Mouse (Mus musculus): ENCODE results near the gene Ilf2. TPM values are rescaled to one million over a fixed set of nuclear protein-coding genes. Genes with fewer than 3 reads are reported as not detected.

The Ilf2 gene
- polyA plus RNA-seq, 1 experiment from 2014 or later, result 260 TPM

GRCm38 (mm10) chr3:90454931-90455330 lies 21.0 kb upstream of the Ilf2 start:
- H3K9me3 ChIP-seq (replicated peaks; ENCODE audit: control insufficient read depth, low read length, poor library complexity, severe bottlenecking), result no peaks in the 10 kb centered on the region
- no peak for ATAC-seq
- no peaks in the 10 kb centered on the region for H3K4me1 ChIP-seq (ENCODE audit: control insufficient read depth, insufficient read depth, low read length)
- H3K27ac ChIP-seq (ENCODE audit: low read length), result no peak overlapping the region
- WGBS, result 79% methylated on average over 14 of the region's 14 CpGs
- no peak overlapping the region for H3K9ac ChIP-seq (ENCODE audit: low read depth, low read length)
- H3K4me2 ChIP-seq (ENCODE audit: low read length), result no peak overlapping the region
- H3K36me3 ChIP-seq (ENCODE audit: control insufficient read depth, insufficient read depth, low read length), result no peaks in the 10 kb centered on the region
- H3K4me3 ChIP-seq (ENCODE audit: low read depth, low read length), result no peak overlapping the region
- no peaks in the 10 kb centered on the region for H3K27me3 ChIP-seq (ENCODE audit: control insufficient read depth, insufficient read depth, low read depth, low read length)

- Histone ChIP-seq H3K27me3 (ENCODE audit: control insufficient read depth, insufficient read depth, low read depth, low read length) (peaks cover 28% of the 10 kb centered on the region), H3K9me3 (replicated peaks; ENCODE audit: control insufficient read depth, low read length, poor library complexity, severe bottlenecking) (no peaks in the 10 kb centered on the region), H3K4me2 (ENCODE audit: low read length) (no peak overlapping the region), H3K27ac (ENCODE audit: low read length) (no peak overlapping the region), H3K4me3 (ENCODE audit: low read depth, low read length) (no peak overlapping the region), H3K9ac (ENCODE audit: low read depth, low read length) (no peak overlapping the region), H3K36me3 (ENCODE audit: control insufficient read depth, insufficient read depth, low read length) (no peaks in the 10 kb centered on the region), H3K4me1 (ENCODE audit: control insufficient read depth, insufficient read depth, low read length) (no peaks in the 10 kb centered on the region)
- no peak for ATAC-seq
- 80% methylated on average over 9 of the region's 9 CpGs for WGBS
These were observed 16.2 kb upstream of the Ilf2 start for GRCm38 (mm10) chr3:90459727-90460126.

- H3K27ac ChIP-seq (ENCODE audit: low read length), result no peak overlapping the region
- H3K9ac ChIP-seq (ENCODE audit: low read depth, low read length), result no peak overlapping the region
- no peak overlapping the region for H3K4me3 ChIP-seq (ENCODE audit: low read depth, low read length)
- no peak for ATAC-seq
- H3K4me2 ChIP-seq (ENCODE audit: low read length), result no peak overlapping the region
- H3K4me1 ChIP-seq (ENCODE audit: control insufficient read depth, insufficient read depth, low read length), result peaks cover 3% of the 10 kb centered on the region; the same call in 1 of the 2 replicates
- WGBS, result 78% methylated on average over 5 of the region's 5 CpGs
- H3K27me3 ChIP-seq (ENCODE audit: control insufficient read depth, insufficient read depth, low read depth, low read length), result peaks cover 34% of the 10 kb centered on the region
- no peaks in the 10 kb centered on the region for H3K9me3 ChIP-seq (replicated peaks; ENCODE audit: control insufficient read depth, low read length, poor library complexity, severe bottlenecking)
- H3K36me3 ChIP-seq (ENCODE audit: control insufficient read depth, insufficient read depth, low read length), result no peaks in the 10 kb centered on the region
These were observed 15.6 kb upstream of the Ilf2 start for GRCm38 (mm10) chr3:90460315-90460714.

GRCm38 (mm10) chr3:90461935-90462334 lies 14.0 kb upstream of the Ilf2 start:
- Histone ChIP-seq H3K36me3 (ENCODE audit: control insufficient read depth, insufficient read depth, low read length) (no peaks in the 10 kb centered on the region), H3K27ac (ENCODE audit: low read length) (no peak overlapping the region), H3K27me3 (ENCODE audit: control insufficient read depth, insufficient read depth, low read depth, low read length) (peaks cover 40% of the 10 kb centered on the region), H3K4me2 (ENCODE audit: low read length) (no peak overlapping the region), H3K9me3 (replicated peaks; ENCODE audit: control insufficient read depth, low read length, poor library complexity, severe bottlenecking) (no peaks in the 10 kb centered on the region), H3K9ac (ENCODE audit: low read depth, low read length) (no peak overlapping the region), H3K4me1 (ENCODE audit: control insufficient read depth, insufficient read depth, low read length) (peaks cover 10% of the 10 kb centered on the region), H3K4me3 (ENCODE audit: low read depth, low read length) (no peak overlapping the region)
- WGBS, result 95% methylated on average over 3 of the region's 3 CpGs
- ATAC-seq, result no peak

- Histone ChIP-seq H3K9ac (ENCODE audit: low read depth, low read length) (no peak overlapping the region), H3K27ac (ENCODE audit: low read length) (no peak overlapping the region), H3K9me3 (replicated peaks; ENCODE audit: control insufficient read depth, low read length, poor library complexity, severe bottlenecking) (no peaks in the 10 kb centered on the region), H3K4me2 (ENCODE audit: low read length) (no peak overlapping the region), H3K4me1 (ENCODE audit: control insufficient read depth, insufficient read depth, low read length) (peaks cover 10% of the 10 kb centered on the region), H3K4me3 (ENCODE audit: low read depth, low read length) (no peak overlapping the region), H3K36me3 (ENCODE audit: control insufficient read depth, insufficient read depth, low read length) (no peaks in the 10 kb centered on the region), H3K27me3 (ENCODE audit: control insufficient read depth, insufficient read depth, low read depth, low read length) (peaks cover 40% of the 10 kb centered on the region)
- WGBS, result 33% methylated on average over 7 of the region's 7 CpGs
- ATAC-seq, result no peak
These were observed 13.3 kb upstream of the Ilf2 start for GRCm38 (mm10) chr3:90462579-90462978.

- H3K27me3 ChIP-seq (ENCODE audit: control insufficient read depth, insufficient read depth, low read depth, low read length), result peaks cover 43% of the 10 kb centered on the region
- no peak overlapping the region for H3K27ac ChIP-seq (ENCODE audit: low read length)
- H3K9ac ChIP-seq (ENCODE audit: low read depth, low read length), result peak overlapping the region; percentile 61
- WGBS, result 12% methylated on average over 37 of the region's 37 CpGs
- H3K4me2 ChIP-seq (ENCODE audit: low read length), result peak overlapping the region; percentile 98
- no peaks in the 10 kb centered on the region for H3K9me3 ChIP-seq (replicated peaks; ENCODE audit: control insufficient read depth, low read length, poor library complexity, severe bottlenecking)
- peak; percentile 20 for ATAC-seq
- H3K4me3 ChIP-seq (ENCODE audit: low read depth, low read length), result peak overlapping the region; percentile 65
- no peaks in the 10 kb centered on the region for H3K36me3 ChIP-seq (ENCODE audit: control insufficient read depth, insufficient read depth, low read length)
- peaks cover 10% of the 10 kb centered on the region for H3K4me1 ChIP-seq (ENCODE audit: control insufficient read depth, insufficient read depth, low read length)
These were observed 11.3 kb upstream of the Ilf2 start for GRCm38 (mm10) chr3:90464552-90465080.

- peak; percentile 36 for ATAC-seq
- WGBS, result under 1% methylated on average over 75 of the region's 75 CpGs
These were observed 10.7 kb upstream of the Ilf2 start for GRCm38 (mm10) chr3:90465081-90465685.

GRCm38 (mm10) chr3:90465686-90466310 lies 10.1 kb upstream of the Ilf2 start, which contains the start of gene Npr1:
TSS of gene Npr1 (minus strand) at chr3:90465866.
- peak within 1 kb of the TSS; percentile 65 for H3K4me3 ChIP-seq (ENCODE audit: low read depth, low read length)
- peaks cover 10% of the 10 kb centered on the region for H3K4me1 ChIP-seq (ENCODE audit: control insufficient read depth, insufficient read depth, low read length)
- no peak within 1 kb of the TSS for H3K27ac ChIP-seq (ENCODE audit: low read length)
- H3K4me2 ChIP-seq (ENCODE audit: low read length), result peak within 1 kb of the TSS; percentile 98
- peaks cover 43% of the 10 kb centered on the region for H3K27me3 ChIP-seq (ENCODE audit: control insufficient read depth, insufficient read depth, low read depth, low read length)
- H3K9me3 ChIP-seq (replicated peaks; ENCODE audit: control insufficient read depth, low read length, poor library complexity, severe bottlenecking), result no peaks in the 10 kb centered on the region
- peak; percentile 47 for ATAC-seq
- H3K36me3 ChIP-seq (ENCODE audit: control insufficient read depth, insufficient read depth, low read length), result no peaks in the 10 kb centered on the region
- peak within 1 kb of the TSS; percentile 61 for H3K9ac ChIP-seq (ENCODE audit: low read depth, low read length)
- WGBS, result 0% methylated on average over 21 of the region's 49 CpGs

More at GRCm38 (mm10) chr3:90465081-90465685, 10.7 kb upstream of the Ilf2 start:
- peaks cover 10% of the 10 kb centered on the region for H3K4me1 ChIP-seq (ENCODE audit: control insufficient read depth, insufficient read depth, low read length)
- H3K27me3 ChIP-seq (ENCODE audit: control insufficient read depth, insufficient read depth, low read depth, low read length), result peaks cover 43% of the 10 kb centered on the region
- H3K4me3 ChIP-seq (ENCODE audit: low read depth, low read length), result peak overlapping the region; percentile 65
- peak overlapping the region; percentile 61 for H3K9ac ChIP-seq (ENCODE audit: low read depth, low read length)
- peak overlapping the region; percentile 98 for H3K4me2 ChIP-seq (ENCODE audit: low read length)
- H3K27ac ChIP-seq (ENCODE audit: low read length), result no peak overlapping the region
- H3K36me3 ChIP-seq (ENCODE audit: control insufficient read depth, insufficient read depth, low read length), result no peaks in the 10 kb centered on the region
- H3K9me3 ChIP-seq (replicated peaks; ENCODE audit: control insufficient read depth, low read length, poor library complexity, severe bottlenecking), result no peaks in the 10 kb centered on the region

GRCm38 (mm10) chr3:90466311-90466766 lies 9.6 kb upstream of the Ilf2 start:
- ATAC-seq, result peak; percentile 50
- Histone ChIP-seq H3K4me2 (ENCODE audit: low read length) (peak overlapping the region; percentile 98), H3K4me3 (ENCODE audit: low read depth, low read length) (peak overlapping the region; percentile 65), H3K27me3 (ENCODE audit: control insufficient read depth, insufficient read depth, low read depth, low read length) (peaks cover 43% of the 10 kb centered on the region), H3K4me1 (ENCODE audit: control insufficient read depth, insufficient read depth, low read length) (peaks cover 10% of the 10 kb centered on the region), H3K36me3 (ENCODE audit: control insufficient read depth, insufficient read depth, low read length) (no peaks in the 10 kb centered on the region), H3K27ac (ENCODE audit: low read length) (no peak overlapping the region), H3K9ac (ENCODE audit: low read depth, low read length) (peak overlapping the region; percentile 61; the same call in 1 of the 2 replicates), H3K9me3 (replicated peaks; ENCODE audit: control insufficient read depth, low read length, poor library complexity, severe bottlenecking) (no peaks in the 10 kb centered on the region)
- under 1% methylated on average over 15 of the region's 15 CpGs for WGBS

All from midbrain, embryonic 16.5 days (tissue).